Mouse (Mus musculus): ENCODE measurements around the gene Stra6. TPM values are rescaled to one million over a fixed set of nuclear protein-coding genes. Genes with fewer than 3 reads are reported as not detected.

Gene Stra6
- polyA plus RNA-seq, 1 experiment from 2014 or later, result 21.8 TPM

DNA sequence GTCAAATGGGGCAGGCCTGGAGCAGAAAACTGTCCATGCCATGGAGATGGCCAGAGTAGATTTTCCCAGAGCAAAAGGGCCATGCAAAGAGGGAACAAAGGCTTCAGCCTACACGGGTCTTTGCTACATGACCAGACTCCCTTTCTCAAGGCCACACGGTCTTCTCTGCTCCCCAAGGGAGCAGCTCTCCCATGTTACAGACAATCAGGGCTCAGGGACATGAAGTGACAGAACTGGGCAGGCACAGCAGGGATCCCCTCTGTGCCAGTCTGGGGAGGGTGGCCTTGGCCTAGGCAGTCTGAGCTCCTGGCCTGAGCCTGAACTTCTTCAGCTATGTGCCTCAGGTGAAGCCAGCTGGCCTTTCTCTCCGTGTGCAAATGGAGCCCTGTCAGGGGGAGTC, 10.0 kb upstream of the Stra6 start:
- H3K9me3 ChIP-seq (ENCODE audit: control insufficient read depth, low read length), result no peaks in the 10 kb centered on the region
- ATAC-seq (replicated peaks; ENCODE audit: low FRiP score) (no peak), DNase-seq (ENCODE audit: low spot score) (no peak)
- H3K27ac ChIP-seq (ENCODE audit: low read depth, low read length), result no peak overlapping the region
- H3K4me2 ChIP-seq (ENCODE audit: low read depth, low read length, severe bottlenecking), result no peak overlapping the region
- H3K9ac ChIP-seq (ENCODE audit: low read length), result no peak overlapping the region; the same call in 1 of the 2 replicates
- H3K27me3 ChIP-seq (ENCODE audit: control insufficient read depth, insufficient read depth, low read length), result peaks cover 9% of the 10 kb centered on the region; the same call in 1 of the 2 replicates
- peaks cover 31% of the 10 kb centered on the region for H3K4me1 ChIP-seq (replicated peaks; ENCODE audit: control insufficient read depth, insufficient read depth, low read length)
- H3K36me3 ChIP-seq (ENCODE audit: control insufficient read depth, insufficient read depth, low read length), result no peaks in the 10 kb centered on the region
- no peak overlapping the region for H3K4me3 ChIP-seq (ENCODE audit: low read depth, low read length)
- 45% methylated on average over 3 of the region's 3 CpGs for WGBS

DNA sequence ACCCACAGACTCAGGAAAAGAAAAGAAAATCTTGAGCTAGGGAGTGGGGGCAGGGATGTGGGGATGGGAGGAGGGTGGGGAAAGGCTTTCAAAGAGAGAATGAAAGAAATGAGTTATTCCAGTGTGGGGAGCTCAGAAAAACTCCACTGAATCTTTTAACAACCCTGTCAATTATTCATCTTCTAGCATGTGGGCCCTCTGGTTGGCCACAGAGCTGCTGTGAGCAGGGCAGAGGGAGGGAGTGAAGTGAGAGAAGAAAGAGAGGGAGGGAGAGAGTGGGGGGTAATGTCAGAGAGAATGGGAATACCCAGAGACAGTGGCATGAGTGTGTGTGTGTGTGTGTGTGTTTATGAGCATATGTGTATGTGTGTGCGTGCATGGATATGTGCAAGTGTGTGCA, 9.6 kb upstream of the Stra6 start:
- H3K4me1 ChIP-seq (replicated peaks; ENCODE audit: control insufficient read depth, insufficient read depth, low read length), result peaks cover 29% of the 10 kb centered on the region
- peaks cover 9% of the 10 kb centered on the region; the same call in 1 of the 2 replicates for H3K27me3 ChIP-seq (ENCODE audit: control insufficient read depth, insufficient read depth, low read length)
- no peak overlapping the region for H3K27ac ChIP-seq (ENCODE audit: low read depth, low read length)
- WGBS, result 96% methylated on average over 1 of the region's 1 CpGs
- H3K36me3 ChIP-seq (ENCODE audit: control insufficient read depth, insufficient read depth, low read length), result no peaks in the 10 kb centered on the region
- no peak for DNase-seq (ENCODE audit: low spot score)
- no peak overlapping the region for H3K4me2 ChIP-seq (ENCODE audit: low read depth, low read length, severe bottlenecking)
- H3K9ac ChIP-seq (ENCODE audit: low read length), result no peak overlapping the region; the same call in 1 of the 2 replicates
- H3K4me3 ChIP-seq (ENCODE audit: low read depth, low read length), result no peak overlapping the region
- no peaks in the 10 kb centered on the region for H3K9me3 ChIP-seq (ENCODE audit: control insufficient read depth, low read length)
- ATAC-seq (replicated peaks; ENCODE audit: low FRiP score), result no peak

DNA sequence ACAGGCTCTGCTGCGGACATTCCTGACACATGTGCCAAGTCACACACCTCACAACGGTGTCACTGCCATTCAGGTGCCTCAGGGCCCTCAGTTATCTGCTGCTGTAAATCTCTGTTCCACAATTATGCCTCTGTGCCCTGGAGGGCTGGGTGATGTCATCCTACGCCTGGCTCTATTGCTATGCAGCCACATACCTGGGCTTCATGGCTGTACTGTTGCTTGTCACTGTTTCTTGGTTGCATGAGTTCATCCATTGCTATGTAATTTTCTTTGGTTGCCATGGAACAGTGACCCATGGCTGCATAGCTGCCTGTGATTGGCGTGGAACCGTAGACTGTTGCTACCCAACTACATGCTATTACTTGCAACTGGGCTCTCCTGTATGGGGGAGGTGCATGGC, 7.9 kb upstream of the Stra6 start:
- Histone ChIP-seq H3K36me3 (ENCODE audit: control insufficient read depth, insufficient read depth, low read length) (no peaks in the 10 kb centered on the region), H3K9me3 (ENCODE audit: control insufficient read depth, low read length) (no peaks in the 10 kb centered on the region), H3K9ac (ENCODE audit: low read length) (no peak overlapping the region), H3K4me3 (ENCODE audit: low read depth, low read length) (no peak overlapping the region), H3K4me1 (replicated peaks; ENCODE audit: control insufficient read depth, insufficient read depth, low read length) (peaks cover 25% of the 10 kb centered on the region), H3K27ac (ENCODE audit: low read depth, low read length) (no peak overlapping the region), H3K4me2 (ENCODE audit: low read depth, low read length, severe bottlenecking) (no peak overlapping the region), H3K27me3 (ENCODE audit: control insufficient read depth, insufficient read depth, low read length) (peaks cover 3% of the 10 kb centered on the region; the same call in 1 of the 2 replicates)
- DNase-seq (ENCODE audit: low spot score) (no peak), ATAC-seq (replicated peaks; ENCODE audit: low FRiP score) (no peak)
- 71% methylated on average over 5 of the region's 5 CpGs for WGBS

DNA sequence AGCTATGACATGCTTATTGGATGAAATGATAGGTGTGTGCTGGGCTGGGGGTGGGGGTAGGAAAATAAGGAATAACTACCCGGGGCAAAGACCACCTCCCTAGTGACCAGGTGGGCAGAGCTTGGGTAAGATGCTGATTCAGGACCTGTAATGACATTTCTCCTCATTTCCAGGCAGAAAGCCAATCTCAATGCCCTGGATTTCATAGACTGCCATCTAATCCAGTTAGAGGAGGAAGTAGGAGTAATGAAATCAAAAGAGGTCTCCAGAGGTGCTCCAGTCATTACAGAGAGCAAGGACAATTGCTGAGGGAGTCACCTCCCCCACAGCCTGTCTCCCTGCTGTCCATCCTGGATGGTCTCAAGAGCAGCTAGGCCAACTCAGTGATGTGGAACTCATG, 3.7 kb upstream of the Stra6 start:
- Histone ChIP-seq H3K27me3 (ENCODE audit: control insufficient read depth, insufficient read depth, low read length) (no peaks in the 10 kb centered on the region), H3K4me3 (ENCODE audit: low read depth, low read length) (no peak overlapping the region), H3K9ac (ENCODE audit: low read length) (no peak overlapping the region), H3K4me1 (replicated peaks; ENCODE audit: control insufficient read depth, insufficient read depth, low read length) (peaks cover 13% of the 10 kb centered on the region; the same call in 1 of the 2 replicates), H3K27ac (ENCODE audit: low read depth, low read length) (no peak overlapping the region), H3K36me3 (ENCODE audit: control insufficient read depth, insufficient read depth, low read length) (no peaks in the 10 kb centered on the region), H3K9me3 (ENCODE audit: control insufficient read depth, low read length) (no peaks in the 10 kb centered on the region), H3K4me2 (ENCODE audit: low read depth, low read length, severe bottlenecking) (no peak overlapping the region)
- DNase-seq (ENCODE audit: low spot score) (no peak), ATAC-seq (replicated peaks; ENCODE audit: low FRiP score) (no peak)
- 56% methylated on average over 1 of the region's 1 CpGs for WGBS

DNA sequence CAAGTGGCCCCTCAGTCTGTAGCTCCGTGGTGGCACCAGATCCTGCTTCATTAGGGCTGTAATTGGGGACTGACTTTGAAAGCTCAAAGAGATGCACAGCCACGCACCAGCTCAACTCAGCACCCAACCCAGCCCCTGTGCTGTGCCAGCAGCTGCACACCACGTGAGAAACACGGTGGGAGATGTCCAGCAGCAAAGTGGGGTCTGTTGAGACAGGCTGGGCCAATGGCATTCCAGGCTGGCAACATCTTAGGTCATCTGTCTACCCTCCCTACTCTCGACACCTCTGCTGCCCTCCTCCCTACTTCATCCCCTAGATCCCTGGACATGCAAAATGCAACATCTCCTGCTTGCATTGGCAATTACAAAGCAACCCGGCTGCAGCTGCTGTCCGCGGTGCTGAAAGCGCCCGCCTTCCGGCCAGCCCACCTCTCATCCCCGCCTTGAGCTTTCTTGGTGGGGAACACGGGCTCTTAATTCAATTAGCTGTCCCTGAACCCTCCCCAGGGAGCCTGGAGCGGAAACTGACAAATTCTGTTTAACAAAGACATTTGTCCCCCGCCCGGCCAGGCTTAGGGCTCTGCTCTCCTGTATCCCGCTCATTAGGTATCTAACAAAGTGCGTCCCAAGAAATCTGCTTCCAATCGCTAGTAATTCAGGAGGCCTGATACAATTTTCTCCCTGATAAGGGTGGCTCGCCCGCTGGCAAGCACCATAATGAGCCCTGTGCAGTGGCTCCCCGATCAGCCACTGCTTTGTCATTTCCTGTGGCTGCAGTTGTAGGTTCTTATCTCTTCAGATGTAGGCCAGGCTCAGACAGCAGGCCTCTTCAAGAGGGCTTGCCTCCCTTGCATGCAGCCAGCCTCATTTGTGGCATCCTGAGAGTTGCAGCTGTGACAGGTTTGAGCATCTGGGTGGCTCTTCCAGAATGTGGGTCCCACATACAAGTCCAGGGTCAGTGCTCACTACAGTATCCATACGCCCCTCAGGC, 2.6 kb upstream of the Stra6 start:
- Histone ChIP-seq H3K9ac (ENCODE audit: low read length) (no peak overlapping the region), H3K4me1 (replicated peaks; ENCODE audit: control insufficient read depth, insufficient read depth, low read length) (peaks cover 10% of the 10 kb centered on the region; the same call in 1 of the 2 replicates), H3K27me3 (ENCODE audit: control insufficient read depth, insufficient read depth, low read length) (no peaks in the 10 kb centered on the region), H3K36me3 (ENCODE audit: control insufficient read depth, insufficient read depth, low read length) (no peaks in the 10 kb centered on the region), H3K27ac (ENCODE audit: low read depth, low read length) (peak overlapping the region; percentile 33), H3K9me3 (ENCODE audit: control insufficient read depth, low read length) (no peaks in the 10 kb centered on the region), H3K4me3 (ENCODE audit: low read depth, low read length) (no peak overlapping the region), H3K4me2 (ENCODE audit: low read depth, low read length, severe bottlenecking) (no peak overlapping the region)
- 6% methylated on average over 23 of the region's 23 CpGs for WGBS
- ATAC-seq (replicated peaks; ENCODE audit: low FRiP score) (peak; percentile 59), DNase-seq (ENCODE audit: low spot score) (peak; percentile 89)

DNA sequence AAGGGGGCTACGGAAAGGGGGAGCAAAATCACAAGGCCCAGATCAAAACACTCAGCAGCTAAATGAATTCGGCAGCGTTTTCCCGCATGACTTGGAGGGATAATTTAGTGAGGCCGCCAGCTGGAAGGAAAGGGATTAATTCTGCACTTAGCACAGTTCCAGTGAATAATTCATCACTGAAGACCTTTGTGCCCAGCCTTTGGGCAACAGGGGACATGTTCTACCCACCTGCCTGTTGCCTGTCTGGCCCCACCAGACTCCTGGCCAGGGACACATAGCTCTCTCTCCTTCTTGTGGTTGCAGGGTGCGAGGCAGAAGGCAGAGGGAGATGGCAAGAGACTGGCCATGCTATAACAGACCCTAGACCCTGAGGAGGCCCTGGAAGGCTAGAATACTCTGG, 1.9 kb downstream of the Stra6 start:
- DNase-seq (ENCODE audit: low spot score) (no peak), ATAC-seq (replicated peaks; ENCODE audit: low FRiP score) (peak; percentile 60)
- Histone ChIP-seq H3K9ac (ENCODE audit: low read length) (no peak overlapping the region), H3K4me3 (ENCODE audit: low read depth, low read length) (no peak overlapping the region), H3K36me3 (ENCODE audit: control insufficient read depth, insufficient read depth, low read length) (no peaks in the 10 kb centered on the region), H3K9me3 (ENCODE audit: control insufficient read depth, low read length) (no peaks in the 10 kb centered on the region), H3K4me1 (replicated peaks; ENCODE audit: control insufficient read depth, insufficient read depth, low read length) (peaks cover 15% of the 10 kb centered on the region; the same call in 1 of the 2 replicates), H3K4me2 (ENCODE audit: low read depth, low read length, severe bottlenecking) (no peak overlapping the region), H3K27me3 (ENCODE audit: control insufficient read depth, insufficient read depth, low read length) (no peaks in the 10 kb centered on the region), H3K27ac (ENCODE audit: low read depth, low read length) (peak overlapping the region; percentile 77)
- WGBS, result 18% methylated on average over 6 of the region's 6 CpGs

DNA sequence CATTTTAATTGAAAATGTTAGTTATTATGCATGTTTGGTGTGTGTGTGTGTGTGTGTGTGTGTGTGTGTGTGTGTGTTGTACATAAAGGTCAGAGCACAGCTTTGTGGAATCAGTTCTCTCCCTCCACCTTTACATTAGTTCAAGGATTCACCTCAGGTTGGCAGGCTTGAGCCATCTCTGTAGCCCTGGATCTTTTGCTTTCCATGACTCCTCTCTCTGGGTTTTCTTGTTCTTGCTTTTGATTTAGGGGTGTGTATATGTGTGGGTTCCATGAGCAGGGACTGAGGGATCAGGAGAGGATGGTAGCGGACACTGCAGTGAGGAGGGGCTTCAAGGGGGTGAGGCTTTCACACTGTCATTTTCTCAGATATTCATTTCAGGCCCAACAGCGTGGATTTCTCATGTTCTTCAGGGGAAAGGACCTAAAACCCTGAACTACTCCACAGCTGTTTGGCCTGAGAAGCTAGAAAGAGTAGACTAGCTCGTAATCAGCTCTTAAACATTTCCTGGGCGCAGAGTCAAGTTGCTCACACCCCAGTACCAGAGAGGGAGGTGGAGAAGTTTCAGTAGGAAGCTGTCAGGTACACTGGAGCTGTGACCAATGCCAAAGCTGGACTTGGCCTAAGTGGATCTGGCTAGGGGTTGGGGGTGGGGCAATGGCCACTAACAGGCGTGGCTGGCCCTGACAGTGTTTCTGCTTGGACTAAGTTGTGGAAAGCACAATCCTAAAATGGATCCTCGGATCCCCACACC, 2.6 kb downstream of the Stra6 start:
- no peak overlapping the region for H3K9ac ChIP-seq (ENCODE audit: low read length)
- H3K4me3 ChIP-seq (ENCODE audit: low read depth, low read length), result no peak overlapping the region
- ATAC-seq (replicated peaks; ENCODE audit: low FRiP score) (no peak; the same call in 1 of the 2 replicates), DNase-seq (ENCODE audit: low spot score) (no peak)
- no peaks in the 10 kb centered on the region for H3K27me3 ChIP-seq (ENCODE audit: control insufficient read depth, insufficient read depth, low read length)
- no peak overlapping the region for H3K4me2 ChIP-seq (ENCODE audit: low read depth, low read length, severe bottlenecking)
- H3K36me3 ChIP-seq (ENCODE audit: control insufficient read depth, insufficient read depth, low read length), result no peaks in the 10 kb centered on the region
- H3K27ac ChIP-seq (ENCODE audit: low read depth, low read length), result peak overlapping the region; percentile 77
- H3K4me1 ChIP-seq (replicated peaks; ENCODE audit: control insufficient read depth, insufficient read depth, low read length), result peaks cover 17% of the 10 kb centered on the region; the same call in 1 of the 2 replicates
- no peaks in the 10 kb centered on the region for H3K9me3 ChIP-seq (ENCODE audit: control insufficient read depth, low read length)
- WGBS, result 85% methylated on average over 6 of the region's 6 CpGs

DNA sequence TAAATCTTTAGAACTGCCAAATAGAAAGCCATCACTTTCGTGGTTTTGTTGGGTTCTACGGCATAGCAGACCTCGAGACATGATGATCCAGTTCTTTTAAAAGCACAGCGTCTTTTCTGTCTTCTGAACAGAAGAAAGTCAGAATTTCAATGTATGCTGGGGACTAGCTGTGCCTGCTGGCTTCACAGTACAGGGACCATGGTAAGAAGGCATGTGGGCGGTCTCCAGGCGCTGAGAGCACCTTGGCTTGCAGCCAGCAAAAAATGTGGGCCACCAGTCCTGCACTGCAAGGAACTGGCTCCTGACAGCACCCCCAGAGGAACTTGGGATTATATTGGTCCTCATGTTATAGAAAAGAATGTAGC, 3.1 kb downstream of the Stra6 start:
- WGBS, result 83% methylated on average over 6 of the region's 6 CpGs
- no peaks in the 10 kb centered on the region for H3K27me3 ChIP-seq (ENCODE audit: control insufficient read depth, insufficient read depth, low read length)
- no peak overlapping the region for H3K9ac ChIP-seq (ENCODE audit: low read length)
- peaks cover 17% of the 10 kb centered on the region; the same call in 1 of the 2 replicates for H3K4me1 ChIP-seq (replicated peaks; ENCODE audit: control insufficient read depth, insufficient read depth, low read length)
- H3K4me2 ChIP-seq (ENCODE audit: low read depth, low read length, severe bottlenecking), result no peak overlapping the region
- no peaks in the 10 kb centered on the region for H3K36me3 ChIP-seq (ENCODE audit: control insufficient read depth, insufficient read depth, low read length)
- no peak for ATAC-seq (replicated peaks; ENCODE audit: low FRiP score)
- no peak overlapping the region for H3K27ac ChIP-seq (ENCODE audit: low read depth, low read length)
- H3K4me3 ChIP-seq (ENCODE audit: low read depth, low read length), result no peak overlapping the region
- no peak for DNase-seq (ENCODE audit: low spot score)
- no peaks in the 10 kb centered on the region for H3K9me3 ChIP-seq (ENCODE audit: control insufficient read depth, low read length)
